Mouse (Mus musculus): Measurements from ENCODE around the gene Cpa5.

Cpa5 gene

GRCm38 (mm10) chr6:30680442-30680841 lies 69.6 kb downstream of the Cpa5 start:
- no peak for DNase-seq (ENCODE audit: low read depth, low spot score)

Measured in brain, embryonic 18.5 days (tissue).